Mouse (Mus musculus): ENCODE results near the gene Tbkbp1. TPM values are rescaled to one million over a fixed set of nuclear protein-coding genes. Genes with fewer than 3 reads are reported as not detected.

Tbkbp1 gene
- polyA plus RNA-seq, 1 experiment from 2014 or later: 7.8 TPM

GRCm38 (mm10) chr11:97123282-97123890 is 27.9 kb downstream of the Tbkbp1 start:
- H3K4me1 ChIP-seq: peaks cover 10% of the 10 kb centered on the region
- H3K9me3 ChIP-seq: no peaks in the 10 kb centered on the region
- H3K36me3 ChIP-seq: no peaks in the 10 kb centered on the region
- H3K4me3 ChIP-seq: no peak overlapping the region
- H3K4me2 ChIP-seq: no peak overlapping the region
- H3K27me3 ChIP-seq: peaks cover 12% of the 10 kb centered on the region
- H3K9ac ChIP-seq: no peak overlapping the region
- H3K27ac ChIP-seq: no peak overlapping the region
- no peak for ATAC-seq (ENCODE audit: insufficient number of reproducible peaks, low FRiP score, low TSS enrichment, low read depth)
- WGBS: 18% methylated on average over 11 of the region's 11 CpGs

GRCm38 (mm10) chr11:97120641-97121040 is 30.7 kb downstream of the Tbkbp1 start:
- no peak overlapping the region for H3K27ac ChIP-seq
- no peaks in the 10 kb centered on the region for H3K9me3 ChIP-seq
- WGBS: 54% methylated on average over 3 of the region's 3 CpGs
- no peaks in the 10 kb centered on the region for H3K36me3 ChIP-seq
- H3K4me2 ChIP-seq: no peak overlapping the region
- peaks cover 6% of the 10 kb centered on the region for H3K4me1 ChIP-seq
- H3K27me3 ChIP-seq: peaks cover 36% of the 10 kb centered on the region
- H3K9ac ChIP-seq: no peak overlapping the region
- H3K4me3 ChIP-seq: no peak overlapping the region
- ATAC-seq (ENCODE audit: insufficient number of reproducible peaks, low FRiP score, low TSS enrichment, low read depth): no peak

GRCm38 (mm10) chr11:97120221-97120620 is 31.1 kb downstream of the Tbkbp1 start:
- WGBS: 52% methylated on average over 10 of the region's 10 CpGs
- Histone ChIP-seq H3K27ac (no peak overlapping the region), H3K36me3 (no peaks in the 10 kb centered on the region), H3K27me3 (peaks cover 40% of the 10 kb centered on the region), H3K4me3 (no peak overlapping the region), H3K9me3 (no peaks in the 10 kb centered on the region), H3K9ac (no peak overlapping the region), H3K4me2 (no peak overlapping the region), H3K4me1 (peaks cover 10% of the 10 kb centered on the region)
- no peak for ATAC-seq (ENCODE audit: insufficient number of reproducible peaks, low FRiP score, low TSS enrichment, low read depth)

- peak overlapping the region; percentile 81 for H3K4me2 ChIP-seq
- H3K36me3 ChIP-seq: no peaks in the 10 kb centered on the region
- H3K27ac ChIP-seq: no peak overlapping the region
- peak overlapping the region; percentile 42; the same call in 1 of the 2 replicates for H3K4me3 ChIP-seq
- ATAC-seq (ENCODE audit: insufficient number of reproducible peaks, low FRiP score, low TSS enrichment, low read depth): no peak
- no peak overlapping the region for H3K9ac ChIP-seq
- H3K9me3 ChIP-seq: no peaks in the 10 kb centered on the region
- H3K27me3 ChIP-seq: peaks cover 78% of the 10 kb centered on the region
- 10% methylated on average over 11 of the region's 11 CpGs for WGBS
- peaks cover 19% of the 10 kb centered on the region for H3K4me1 ChIP-seq
These were observed 35.5 kb downstream of the Tbkbp1 start for GRCm38 (mm10) chr11:97115797-97116196.

- Histone ChIP-seq H3K9ac (peak within 1 kb of the TSS; percentile 11; the same call in 1 of the 2 replicates), H3K4me3 (peak within 1 kb of the TSS; percentile 42), H3K27ac (no peak within 1 kb of the TSS), H3K27me3 (peaks cover 80% of the 10 kb centered on the region), H3K4me1 (peaks cover 19% of the 10 kb centered on the region), H3K9me3 (no peaks in the 10 kb centered on the region), H3K36me3 (no peaks in the 10 kb centered on the region), H3K4me2 (peak within 1 kb of the TSS; percentile 81)
- WGBS: under 1% methylated on average over 83 of the region's 87 CpGs
- no peak for ATAC-seq (ENCODE audit: insufficient number of reproducible peaks, low FRiP score, low TSS enrichment, low read depth)
These were observed 36.4 kb downstream of the Tbkbp1 start, which contains the start of gene Tbx21 for GRCm38 (mm10) chr11:97114671-97115601. Tbx21 (minus strand) TSS chr11:97115331.

GRCm38 (mm10) chr11:97112519-97113125 is 38.7 kb downstream of the Tbkbp1 start:
- Histone ChIP-seq H3K9me3 (no peaks in the 10 kb centered on the region), H3K9ac (no peak overlapping the region), H3K27me3 (peaks cover 71% of the 10 kb centered on the region), H3K4me1 (peaks cover 19% of the 10 kb centered on the region), H3K36me3 (no peaks in the 10 kb centered on the region), H3K27ac (no peak overlapping the region), H3K4me2 (no peak overlapping the region), H3K4me3 (no peak overlapping the region)
- WGBS: 82% methylated on average over 9 of the region's 9 CpGs
- ATAC-seq (ENCODE audit: insufficient number of reproducible peaks, low FRiP score, low TSS enrichment, low read depth): no peak

GRCm38 (mm10) chr11:97108976-97109375 is 42.3 kb downstream of the Tbkbp1 start:
- Histone ChIP-seq H3K9ac (no peak overlapping the region), H3K4me2 (no peak overlapping the region), H3K4me3 (no peak overlapping the region), H3K36me3 (no peaks in the 10 kb centered on the region), H3K4me1 (peaks cover 1% of the 10 kb centered on the region), H3K9me3 (no peaks in the 10 kb centered on the region), H3K27me3 (peaks cover 35% of the 10 kb centered on the region), H3K27ac (no peak overlapping the region)
- no peak for ATAC-seq (ENCODE audit: insufficient number of reproducible peaks, low FRiP score, low TSS enrichment, low read depth)
- 81% methylated on average over 16 of the region's 16 CpGs for whole genome bisulfite sequencing

GRCm38 (mm10) chr11:97104091-97104483 is 47.2 kb downstream of the Tbkbp1 start:
- Histone ChIP-seq H3K27ac (no peak overlapping the region), H3K4me2 (no peak overlapping the region)

GRCm38 (mm10) chr11:97103163-97104090 is 47.9 kb downstream of the Tbkbp1 start:
- 92% methylated on average over 10 of the region's 10 CpGs for WGBS
- Histone ChIP-seq H3K9me3 (no peaks in the 10 kb centered on the region), H3K27me3 (peaks cover 31% of the 10 kb centered on the region), H3K4me2 (no peak overlapping the region), H3K27ac (no peak overlapping the region), H3K4me1 (0 out of 2 replicates have a peak, but pooled peaks cover 4% of the 10 kb centered on the region), H3K9ac (no peak overlapping the region), H3K4me3 (no peak overlapping the region), H3K36me3 (no peaks in the 10 kb centered on the region)
- ATAC-seq (ENCODE audit: insufficient number of reproducible peaks, low FRiP score, low TSS enrichment, low read depth): no peak

More at GRCm38 (mm10) chr11:97104091-97104483, 47.2 kb downstream of the Tbkbp1 start:
- peaks cover 25% of the 10 kb centered on the region for H3K27me3 ChIP-seq
- WGBS: 92% methylated on average over 9 of the region's 9 CpGs
- ATAC-seq (ENCODE audit: insufficient number of reproducible peaks, low FRiP score, low TSS enrichment, low read depth): no peak
- H3K9ac ChIP-seq: no peak overlapping the region
- no peaks in the 10 kb centered on the region for H3K4me1 ChIP-seq
- H3K9me3 ChIP-seq: no peaks in the 10 kb centered on the region
- H3K4me3 ChIP-seq: no peak overlapping the region
- no peaks in the 10 kb centered on the region for H3K36me3 ChIP-seq

- Histone ChIP-seq H3K4me1 (0 out of 2 replicates have a peak, but pooled peaks cover 4% of the 10 kb centered on the region), H3K4me3 (no peak overlapping the region), H3K27me3 (peaks cover 48% of the 10 kb centered on the region), H3K9me3 (no peaks in the 10 kb centered on the region), H3K27ac (no peak overlapping the region), H3K9ac (no peak overlapping the region), H3K36me3 (no peaks in the 10 kb centered on the region), H3K4me2 (no peak overlapping the region)
- no peak for ATAC-seq (ENCODE audit: insufficient number of reproducible peaks, low FRiP score, low TSS enrichment, low read depth)
- 19% methylated on average over 9 of the region's 9 CpGs for WGBS
These were observed 49.6 kb downstream of the Tbkbp1 start for GRCm38 (mm10) chr11:97101722-97102121.

GRCm38 (mm10) chr11:97098791-97099190 is 52.5 kb downstream of the Tbkbp1 start:
- Histone ChIP-seq H3K9me3 (no peaks in the 10 kb centered on the region), H3K4me3 (no peak overlapping the region), H3K4me1 (0 out of 2 replicates have a peak, but pooled peaks cover 4% of the 10 kb centered on the region), H3K4me2 (no peak overlapping the region), H3K9ac (no peak overlapping the region), H3K27ac (no peak overlapping the region), H3K27me3 (peaks cover 60% of the 10 kb centered on the region), H3K36me3 (no peaks in the 10 kb centered on the region)
- ATAC-seq (ENCODE audit: insufficient number of reproducible peaks, low FRiP score, low TSS enrichment, low read depth): no peak
- WGBS: 25% methylated on average over 17 of the region's 18 CpGs
